Mouse (Mus musculus) limb, embryonic 13.5 days (tissue): Measurements from ENCODE around the gene Fam199x. TPM values are rescaled to one million over a fixed set of nuclear protein-coding genes. Genes with fewer than 3 reads are reported as not detected.

ENCODE experiments used
- ATAC-seq: fragments of 200-750 bp; cut with Nextera tagmentation; 2 replicates; pipeline ENCODE4 v1.8.0; 2017; ENCODE audit warnings: low read depth, moderate number of reproducible peaks, moderate TSS enrichment; ENCODE audit not compliant: low FRiP score
- H3K27ac ChIP-seq: fragments of 300-500 bp; sonication (generic); 2 replicates; pipeline ENCODE4 v1.5.1; 2015; ENCODE audit warnings: inconsistent platforms, mild to moderate bottlenecking, moderate library complexity
- H3K27me3 ChIP-seq: fragments of 300-500 bp; sonication (generic); 2 replicates; pipeline ENCODE4 v1.6.1; 2015; ENCODE audit warnings: mild to moderate bottlenecking, inconsistent platforms
- H3K36me3 ChIP-seq: fragments of 300-500 bp; sonication (generic); 2 replicates; pipeline ENCODE4 v1.6.1; 2015; ENCODE audit warnings: inconsistent platforms, mild to moderate bottlenecking, moderate library complexity
- H3K4me1 ChIP-seq: fragments of 300-500 bp; sonication (generic); 2 replicates; pipeline ENCODE4 v1.6.1; 2015; ENCODE audit warnings: inconsistent platforms
- H3K4me2 ChIP-seq: fragments of 300-500 bp; sonication (generic); replicated peaks from 2 replicates; pipeline ENCODE4 v1.6.1; 2015; ENCODE audit warnings: inconsistent platforms, mild to moderate bottlenecking, moderate library complexity
- H3K4me3 ChIP-seq: fragments of 300-500 bp; sonication (generic); 2 replicates; pipeline ENCODE4 v1.5.1; 2015; ENCODE audit warnings: moderate library complexity, mild to moderate bottlenecking, inconsistent platforms
- H3K9ac ChIP-seq: fragments of 300-500 bp; sonication (generic); 2 replicates; pipeline ENCODE4 v1.6.1; 2015; ENCODE audit warnings: mild to moderate bottlenecking, inconsistent platforms
- H3K9me3 ChIP-seq: fragments of 300-500 bp; sonication (generic); 2 replicates; pipeline ENCODE4 v1.6.1; 2016; ENCODE audit warnings: inconsistent platforms
- WGBS: fragments of 180-500 bp; shearing (Covaris S2); methylation state at CpG from one replicate; pipeline ENCODE4 v1.1.7; 2015; 5-methylcytosine and 5-hydroxymethylcytosine counted together
- polyA plus RNA-seq: library from polyadenylated mRNA; unstranded; fragments of >200 nt; fragmentation: Nextera tagmentation; extraction: Ambion mirVana; gene quantifications from 2 replicates; pipeline ENCODE4 v1.2.1, GENCODE M21; 2015

The Fam199x gene
- polyA plus RNA-seq, 1 experiment from 2014 or later: 9.4 TPM

GRCm38 (mm10) chrX:137104531-137104930, 55.1 kb downstream of the Fam199x start:
- H3K9ac ChIP-seq: no peak overlapping the region
- H3K27me3 ChIP-seq: peaks cover 66% of the 10 kb centered on the region
- H3K4me1 ChIP-seq: no peaks in the 10 kb centered on the region
- H3K4me3 ChIP-seq: no peak overlapping the region
- no peak overlapping the region for H3K27ac ChIP-seq
- no peak overlapping the region for H3K4me2 ChIP-seq
- H3K9me3 ChIP-seq: no peaks in the 10 kb centered on the region
- H3K36me3 ChIP-seq: no peaks in the 10 kb centered on the region
- WGBS: 20% methylated on average over 25 of the region's 25 CpGs
- no peak for ATAC-seq

DNA sequence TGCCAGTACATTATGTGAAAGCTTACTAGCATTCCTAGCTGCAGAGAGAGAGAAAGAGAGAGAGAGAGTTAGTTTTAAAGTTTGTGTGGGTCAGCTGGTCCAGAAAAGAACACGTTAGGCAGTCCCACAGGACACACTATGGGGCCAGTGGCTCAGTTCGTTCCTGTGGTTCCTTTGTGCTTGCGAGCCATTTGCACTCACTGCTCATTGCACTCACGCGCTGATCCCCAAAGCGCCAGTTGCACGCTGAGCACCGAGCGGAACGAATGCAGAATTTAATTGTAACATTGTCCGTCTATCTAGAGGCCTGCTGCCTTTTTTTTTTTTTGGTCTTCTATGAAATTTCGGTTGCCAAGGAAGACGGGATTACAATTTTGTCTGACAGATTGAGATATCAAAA, 57.1 kb downstream of the Fam199x start:
- Histone ChIP-seq H3K27ac (no peak overlapping the region), H3K27me3 (peaks cover 49% of the 10 kb centered on the region), H3K9ac (no peak overlapping the region), H3K4me3 (no peak overlapping the region), H3K4me2 (no peak overlapping the region), H3K36me3 (no peaks in the 10 kb centered on the region), H3K4me1 (no peaks in the 10 kb centered on the region), H3K9me3 (no peaks in the 10 kb centered on the region)
- 17% methylated on average over 13 of the region's 13 CpGs for WGBS
- ATAC-seq: no peak

GRCm38 (mm10) chrX:137118097-137118746, 68.8 kb downstream of the Fam199x start:
- Histone ChIP-seq H3K36me3 (no peaks in the 10 kb centered on the region), H3K9ac (no peak overlapping the region), H3K4me1 (no peaks in the 10 kb centered on the region), H3K27ac (no peak overlapping the region), H3K27me3 (peaks cover 86% of the 10 kb centered on the region), H3K9me3 (no peaks in the 10 kb centered on the region), H3K4me3 (peak overlapping the region; percentile 20; the same call in 1 of the 2 replicates), H3K4me2 (peak overlapping the region; percentile 46)
- 15% methylated on average over 38 of the region's 40 CpGs for WGBS
- ATAC-seq: peak; percentile 72; the same call in 1 of the 2 replicates

DNA sequence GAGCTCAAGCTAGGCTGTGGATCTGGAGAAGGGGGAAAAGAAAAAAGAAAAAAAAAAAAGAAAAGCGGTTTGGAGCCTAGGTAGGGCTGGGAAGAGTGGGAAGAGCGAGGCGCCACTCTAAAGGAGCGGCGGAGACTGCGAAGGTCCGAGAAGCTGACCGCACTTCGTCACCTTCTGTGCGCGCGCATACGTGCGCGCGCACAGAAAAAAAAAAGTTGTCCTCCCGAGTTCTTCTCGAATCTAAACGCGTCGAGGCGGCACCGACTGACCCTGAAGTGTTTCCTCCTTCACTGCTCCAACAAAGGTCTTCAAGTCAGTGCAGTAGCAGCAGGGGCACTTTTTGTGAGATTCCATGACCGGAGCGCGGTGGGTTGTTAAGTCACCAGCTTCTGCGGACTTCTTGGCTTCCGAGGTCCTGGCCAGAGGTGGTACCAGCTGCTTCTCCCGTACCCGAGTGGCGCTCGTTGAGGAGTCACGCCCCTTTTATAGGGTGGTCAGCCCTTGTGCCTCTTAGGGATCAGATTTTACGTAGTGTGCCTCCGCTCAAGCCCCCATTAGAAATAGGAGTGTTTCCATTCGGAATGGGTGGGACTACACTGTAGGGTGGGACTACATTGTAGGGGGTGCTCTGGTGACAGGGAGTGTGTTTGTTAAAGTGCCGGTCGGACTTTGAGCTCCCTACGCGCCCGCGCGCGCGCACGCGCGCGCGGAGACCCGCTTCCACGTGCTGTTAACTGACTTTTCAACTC, 70.5 kb downstream of the Fam199x start:
- no peak overlapping the region for H3K9ac ChIP-seq
- H3K27ac ChIP-seq: no peak overlapping the region
- H3K27me3 ChIP-seq: peaks cover 85% of the 10 kb centered on the region
- WGBS: 17% methylated on average over 51 of the region's 52 CpGs
- no peaks in the 10 kb centered on the region for H3K4me1 ChIP-seq
- H3K4me3 ChIP-seq: peak overlapping the region; percentile 18
- peak overlapping the region; percentile 46 for H3K4me2 ChIP-seq
- no peaks in the 10 kb centered on the region for H3K36me3 ChIP-seq
- no peak for ATAC-seq
- no peaks in the 10 kb centered on the region for H3K9me3 ChIP-seq

DNA sequence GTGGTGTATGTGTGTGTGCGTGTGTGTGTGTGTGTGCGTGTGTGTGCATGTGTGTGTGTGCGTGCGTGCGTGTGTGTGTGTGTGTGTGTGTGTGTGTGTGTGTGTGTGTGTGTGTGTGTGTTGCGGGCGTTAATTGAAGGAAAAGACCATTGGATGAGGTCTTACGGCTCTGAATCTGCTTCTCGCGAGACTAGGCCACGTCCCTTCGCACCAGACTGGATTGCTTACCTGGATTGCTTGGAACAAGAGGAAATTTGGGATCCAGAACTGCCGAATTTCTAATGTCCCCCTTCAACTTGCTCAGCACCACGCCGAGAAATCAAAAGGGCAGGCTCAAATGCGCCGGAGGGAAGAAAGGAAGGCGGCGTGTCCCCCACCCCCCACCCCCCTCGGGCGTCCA, 72.3 kb downstream of the Fam199x start, which contains the start of gene Esx1:
TSS of gene Esx1 (minus strand) at position 366 of the 400 bp plus-strand sequence.
- Histone ChIP-seq H3K4me3 (0 out of 2 replicates have a peak within 1 kb of the TSS, but pooled peaks have one; percentile 14), H3K27me3 (peaks cover 86% of the 10 kb centered on the region), H3K36me3 (no peaks in the 10 kb centered on the region), H3K4me1 (no peaks in the 10 kb centered on the region), H3K9ac (no peak within 1 kb of the TSS), H3K9me3 (no peaks in the 10 kb centered on the region), H3K4me2 (peak within 1 kb of the TSS; percentile 38), H3K27ac (no peak within 1 kb of the TSS)
- no peak for ATAC-seq
- WGBS: 27% methylated on average over 14 of the region's 21 CpGs

DNA sequence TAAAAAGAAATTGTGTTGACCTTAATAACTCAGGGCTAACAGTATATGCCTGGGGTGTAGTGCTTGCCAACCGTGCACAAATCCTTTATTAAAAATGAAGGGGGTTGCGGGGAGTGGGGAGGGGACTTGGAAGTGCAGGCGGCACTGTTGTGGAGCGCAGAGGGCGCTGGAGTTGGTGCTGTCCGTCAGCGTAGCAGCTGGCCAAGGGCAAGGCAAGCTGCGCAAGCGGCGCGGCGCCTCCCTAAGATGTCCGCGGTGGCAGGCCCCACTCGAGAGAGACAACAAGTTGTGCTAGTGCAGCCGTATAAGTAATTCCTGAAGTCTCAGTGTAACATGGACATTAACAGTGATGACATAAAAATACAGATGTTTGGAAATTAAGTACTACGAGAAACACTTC, 78.1 kb downstream of the Fam199x start:
- no peak overlapping the region for H3K4me2 ChIP-seq
- no peaks in the 10 kb centered on the region for H3K36me3 ChIP-seq
- no peak for ATAC-seq
- H3K9me3 ChIP-seq: no peaks in the 10 kb centered on the region
- no peak overlapping the region for H3K27ac ChIP-seq
- H3K9ac ChIP-seq: no peak overlapping the region
- H3K4me3 ChIP-seq: no peak overlapping the region
- 11% methylated on average over 17 of the region's 17 CpGs for WGBS
- peaks cover 60% of the 10 kb centered on the region for H3K27me3 ChIP-seq
- no peaks in the 10 kb centered on the region for H3K4me1 ChIP-seq

Other genes with a start within 250 kb of the Fam199x start
- 7.3 and 7.6 TPM in 2 replicates for gene Plp1, start 226.9 kb upstream of the Fam199x start, polyA plus RNA-seq
- 0.22 and 0.46 TPM in 2 replicates for gene Rab9b, start 180.8 kb upstream of the Fam199x start, polyA plus RNA-seq
- not detected in 2 replicates for gene H2bfm, start 122.3 kb upstream of the Fam199x start, polyA plus RNA-seq
- 76.7 and 90.3 TPM in 2 replicates for gene Tmsb15b2, start 74.1 kb upstream of the Fam199x start, polyA plus RNA-seq
- gene Tmsb15l, start 72.7 kb upstream of the Fam199x start, polyA plus RNA-seq: 7.3 and 7.8 TPM in 2 replicates
- 34.6 and 37.4 TPM in 2 replicates for gene Tmsb15b1, start 72.7 kb upstream of the Fam199x start, polyA plus RNA-seq
- gene Zcchc18, start 56.4 kb upstream of the Fam199x start, polyA plus RNA-seq: 34.6 and 37.0 TPM in 2 replicates
- 12.4 and 14.8 TPM in 2 replicates for gene Slc25a53, start 11.3 kb upstream of the Fam199x start, polyA plus RNA-seq
- not detected in 2 replicates for gene Esx1, start 72.5 kb downstream of the Fam199x start, polyA plus RNA-seq